Mouse (Mus musculus) inflammation-experienced regulatory T-cells, adult 6 months (primary cell): ENCODE measurements around the gene Arpc1b. TPM values are rescaled to one million over a fixed set of nuclear protein-coding genes. Genes with fewer than 3 reads are reported as not detected.
A peak's percentile ranks its signal among the peaks of the same experiment; 100 is the strongest.

Experiments
- ATAC-seq: one replicate; pipeline ENCODE4 v1.8.0; 2017
- polyA plus RNA-seq, 3 experiments: library from polyadenylated mRNA; unstranded; fragments of 100-300 nt; shearing (Covaris generic); gene quantifications; one replicate each; pipeline ENCODE4 v1.2.1; 2017

The Arpc1b gene
- polyA plus RNA-seq, 3 experiments from 2014 or later = 806 to 1,201 (median 880) TPM

DNA sequence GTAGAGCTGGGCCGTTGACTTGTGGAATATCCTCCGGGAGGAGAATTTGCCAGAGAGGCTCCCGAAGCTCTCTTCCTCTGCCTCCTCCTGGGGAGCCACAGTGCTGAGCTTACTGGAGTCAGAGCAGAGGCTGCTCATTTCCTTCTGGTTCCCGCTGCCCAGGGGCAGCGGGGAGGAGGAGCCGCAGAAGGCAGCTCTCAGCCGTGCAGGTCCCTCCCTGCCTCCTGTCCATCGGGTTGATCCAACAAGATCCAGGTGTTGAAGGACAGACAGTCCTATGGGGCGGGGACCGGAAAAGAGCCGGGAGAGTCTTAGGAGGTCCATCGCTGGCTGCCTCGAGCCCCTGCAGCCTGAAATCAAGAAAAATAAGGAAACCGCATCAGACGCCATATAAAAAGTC, 51.2 kb downstream of the Arpc1b start:
- ATAC-seq = no peak

DNA sequence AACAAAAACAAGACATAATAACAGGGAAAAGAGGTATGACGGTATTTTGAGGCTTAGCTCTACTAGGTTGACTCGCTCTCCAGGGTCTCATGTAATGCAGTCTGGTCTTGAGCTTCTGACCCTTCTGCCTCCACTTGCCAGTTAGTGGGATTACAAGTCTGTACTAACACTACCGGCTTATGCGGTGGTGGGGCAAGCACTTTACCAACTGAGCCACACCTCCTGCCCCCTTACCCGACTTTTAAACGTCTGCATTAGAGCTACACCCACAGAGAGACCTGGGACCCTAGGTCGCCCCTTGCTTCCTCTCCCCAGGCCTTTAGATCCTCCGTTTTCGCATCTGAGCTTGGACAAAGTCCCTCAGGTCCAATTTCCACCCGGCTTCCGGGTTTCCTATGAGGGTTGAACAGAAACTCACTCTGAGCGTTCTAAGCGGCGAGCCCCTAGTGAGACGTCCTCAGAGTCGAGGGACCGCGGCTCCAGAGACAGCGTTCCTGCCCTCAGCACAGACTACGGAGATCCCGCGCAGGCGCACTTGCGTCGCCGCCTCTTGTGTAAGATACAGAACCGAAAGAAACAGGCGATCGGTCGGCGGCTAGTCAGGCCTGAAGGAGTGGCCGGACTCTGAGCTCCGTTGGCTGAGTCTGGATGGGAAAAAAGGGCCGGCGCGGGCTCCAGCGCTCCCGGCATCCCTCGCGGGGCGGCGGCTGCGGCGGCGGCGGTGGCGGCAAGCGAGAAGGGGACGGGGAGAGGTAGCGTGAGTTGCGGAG, 52.7 kb downstream of the Arpc1b start, which contains the start of the genes Ptcd1 and Cpsf4:
Gene Ptcd1 (minus strand): TSS at position 573 of the 770 bp plus-strand sequence.
Gene Cpsf4 (plus strand): TSS at position 678 of the 770 bp plus-strand sequence.
- ATAC-seq = peak; percentile 94

- ATAC-seq = no peak
Observed at GRCm38 (mm10) chr5:145167306-145167661, 53.3 kb downstream of the Arpc1b start.

DNA sequence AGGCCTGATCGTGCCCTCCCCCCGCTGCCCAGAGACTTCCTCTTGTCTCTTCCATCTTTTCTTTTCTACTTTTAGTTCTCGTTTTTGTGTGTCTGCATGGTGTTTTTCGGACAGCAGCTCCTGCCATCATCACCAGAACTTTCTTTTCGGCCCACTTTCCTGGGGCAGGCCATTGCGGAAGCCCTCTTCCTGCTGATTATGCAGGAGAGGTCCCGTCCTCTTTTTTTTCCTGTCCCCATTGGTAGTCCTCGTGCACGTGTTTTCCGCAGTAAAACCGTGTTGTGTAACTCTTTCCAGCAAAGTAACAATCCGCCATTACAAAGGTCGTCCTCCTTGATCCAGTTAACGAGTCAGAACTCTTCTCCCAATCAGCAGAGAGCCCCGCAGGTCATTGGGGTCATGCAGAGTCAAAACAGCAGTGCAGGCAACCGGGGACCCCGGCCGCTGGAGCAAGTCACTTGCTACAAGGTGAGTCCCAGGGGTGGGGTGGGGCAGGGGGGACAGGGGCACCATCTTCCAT, 64.5 kb downstream of the Arpc1b start:
- no peak for ATAC-seq

Other genes starting within 250 kb of the Arpc1b start
- 1 to 10 TPM; 2.7 to 6.8 (median 5.4) TPM for gene Smurf1, start 148.4 kb upstream of the Arpc1b start, polyA plus RNA-seq
- not detected for gene Gm4871, start 81.5 kb upstream of the Arpc1b start, polyA plus RNA-seq
- gene 1700018F24Rik, start 71.2 kb upstream of the Arpc1b start, polyA plus RNA-seq = not detected
- gene Arpc1a, start 30.4 kb upstream of the Arpc1b start, polyA plus RNA-seq = 10 to 100 TPM; 86.2 to 96.6 (median 91.8) TPM
- gene Kpna7, start 30.2 kb upstream of the Arpc1b start, polyA plus RNA-seq = not detected
- gene Pdap1, start 26.0 kb downstream of the Arpc1b start, polyA plus RNA-seq = 10 to 100 TPM; 34.4 to 55.2 (median 47.9) TPM
- gene Bud31, start 26.1 kb downstream of the Arpc1b start, polyA plus RNA-seq = 100 to 1,000 TPM; 114 to 119 (median 115) TPM
- gene Ptcd1, start 52.9 kb downstream of the Arpc1b start, polyA plus RNA-seq = 10 to 100 TPM; 10.5 to 15.2 (median 13.2) TPM
- 10 to 100 TPM; 11.7 to 18.4 (median 15.5) TPM for gene Cpsf4, start 53.0 kb downstream of the Arpc1b start, polyA plus RNA-seq
- gene Atp5j2, start 77.8 kb downstream of the Arpc1b start, polyA plus RNA-seq = 100 to 1,000 TPM; 377 to 453 (median 389) TPM
- gene Zkscan14, start 87.7 kb downstream of the Arpc1b start, polyA plus RNA-seq = 10 to 100 TPM; 13.9 to 23.1 (median 20.1) TPM
- 1 to 10 TPM; 4.1 to 7.6 (median 6.7) TPM for gene Zkscan5, start 90.3 kb downstream of the Arpc1b start, polyA plus RNA-seq
- 10 to 100 TPM; 59.4 to 73.3 (median 59.6) TPM for gene Zfp655, start 117.5 kb downstream of the Arpc1b start, polyA plus RNA-seq
- under 1 TPM; 0.44 to 0.53 (median 0.49) TPM for gene Zscan25, start 166.3 kb downstream of the Arpc1b start, polyA plus RNA-seq
- not detected for gene Cyp3a57, start 231.1 kb downstream of the Arpc1b start, polyA plus RNA-seq